7 mouse cellular contexts compared by ENCODE assay signal in genomic region chr3:36000275-36001239, GRCm38 (mm10). TPM values are rescaled to one million over a fixed set of nuclear protein-coding genes. Genes with fewer than 3 reads are reported as not detected.
DNase-seq lines count a peak whose midpoint lies in the region; ATAC-seq lines count a peak whose summit lies in the region.

Mccc1 (minus strand) TSS chr3:36000678.

- peak within 1 kb of the TSS; percentile 82 for H3K9ac ChIP-seq in embryonic facial prominence, embryonic 11.5 days (replicated peaks; ENCODE audit: low read length)
- H3K9ac ChIP-seq in midbrain, embryonic 13.5 days (replicated peaks): peak within 1 kb of the TSS; percentile 81

- H3K27ac ChIP-seq in embryonic facial prominence, embryonic 11.5 days (replicated peaks; ENCODE audit: low read depth, low read length): peak within 1 kb of the TSS; percentile 79
- H3K27ac ChIP-seq in limb, embryonic 10.5 days: peak within 1 kb of the TSS; percentile 96
- H3K27ac ChIP-seq in midbrain, embryonic 13.5 days: peak within 1 kb of the TSS; percentile 94

- H3K4me1 ChIP-seq in embryonic facial prominence, embryonic 11.5 days (ENCODE audit: control insufficient read depth, insufficient read depth, low read length): no peaks in the 10 kb centered on the region
- peaks cover 4% of the 10 kb centered on the region; the same call in 1 of the 2 replicates for H3K4me1 ChIP-seq in limb, embryonic 10.5 days
- peaks cover 15% of the 10 kb centered on the region for H3K4me1 ChIP-seq in midbrain, embryonic 13.5 days (replicated peaks)

- peak; percentile 96 for DNase-seq in adrenal gland, postnatal 14 days
- DNase-seq in embryonic facial prominence, embryonic 11.5 days (ENCODE audit: low spot score): peak; percentile 95
- DNase-seq in kidney, adult 11 months: peak; percentile 96
- DNase-seq in limb, embryonic 10.5 days (ENCODE audit: low spot score): peak; percentile 91
- DNase-seq in spleen, adult 12 weeks (ENCODE audit: low spot score): peak; percentile 80

- peak within 1 kb of the TSS; percentile 38 for H3K4me2 ChIP-seq in embryonic facial prominence, embryonic 11.5 days (ENCODE audit: low read depth, low read length)
- H3K4me2 ChIP-seq in midbrain, embryonic 13.5 days (replicated peaks): peak within 1 kb of the TSS; percentile 77

- no peaks in the 10 kb centered on the region for H3K9me3 ChIP-seq in embryonic facial prominence, embryonic 11.5 days (replicated peaks; ENCODE audit: control insufficient read depth, low read length)
- H3K9me3 ChIP-seq in limb, embryonic 10.5 days (replicated peaks): no peaks in the 10 kb centered on the region
- H3K9me3 ChIP-seq in midbrain, embryonic 13.5 days: no peaks in the 10 kb centered on the region

- no peaks in the 10 kb centered on the region for H3K36me3 ChIP-seq in embryonic facial prominence, embryonic 11.5 days (replicated peaks; ENCODE audit: control insufficient read depth, insufficient read depth, low read depth, low read length)
- H3K36me3 ChIP-seq in limb, embryonic 10.5 days: peaks cover 5% of the 10 kb centered on the region; the same call in 1 of the 2 replicates
- peaks cover 4% of the 10 kb centered on the region; the same call in 1 of the 2 replicates for H3K36me3 ChIP-seq in midbrain, embryonic 13.5 days

- H3K27me3 ChIP-seq in embryonic facial prominence, embryonic 11.5 days (ENCODE audit: control insufficient read depth, insufficient read depth, low read length): no peaks in the 10 kb centered on the region
- H3K27me3 ChIP-seq in limb, embryonic 10.5 days (ENCODE audit: low read depth, poor library complexity, severe bottlenecking): no peaks in the 10 kb centered on the region
- H3K27me3 ChIP-seq in midbrain, embryonic 13.5 days: no peaks in the 10 kb centered on the region

- 4% methylated on average over 39 of the region's 39 CpGs for WGBS in embryonic facial prominence, embryonic 11.5 days
- 7% methylated on average over 39 of the region's 39 CpGs for WGBS in limb, embryonic 10.5 days
- WGBS in midbrain, embryonic 13.5 days: 6% methylated on average over 39 of the region's 39 CpGs

- peak within 1 kb of the TSS; percentile 73 for H3K4me3 ChIP-seq in embryonic facial prominence, embryonic 11.5 days (ENCODE audit: low read depth, low read length)
- peak within 1 kb of the TSS; percentile 79 for H3K4me3 ChIP-seq in limb, embryonic 10.5 days
- peak within 1 kb of the TSS; percentile 74 for H3K4me3 ChIP-seq in midbrain, embryonic 13.5 days (replicated peaks)

- peak; percentile 98 for ATAC-seq in embryonic facial prominence, embryonic 11.5 days (replicated peaks; ENCODE audit: insufficient number of reproducible peaks, low FRiP score, low TSS enrichment, low read depth)
- peak; percentile 100 for ATAC-seq in granulocyte monocyte progenitor cell, adult 5-6 weeks (replicated peaks; ENCODE audit: poor library complexity, severe bottlenecking)
- peak; percentile 99 for ATAC-seq in midbrain, embryonic 13.5 days

RNA-seq across cellular contexts. Expression of gene Mccc1, which starts in this region (rescaled TPM):
- total RNA-seq in adrenal gland, postnatal 14 days (2021): 89.4 and 90.7 TPM in 2 replicates
- polyA plus RNA-seq in embryonic facial prominence, embryonic 11.5 days (2014; fragmentation: Nextera tagmentation; extraction: Ambion mirVana): 39.1 and 42.6 TPM in 2 replicates
- 19.2 and 34.4 TPM in 2 replicates for total RNA-seq in granulocyte monocyte progenitor cell, adult 5-6 weeks (2014; fragmentation: Nextera tagmentation)
- total RNA-seq in granulocyte monocyte progenitor cell, adult 5-6 weeks (2017): 13.0 and 20.1 TPM in 2 replicates
- 40.7 and 42.4 TPM in 2 replicates for polyA plus RNA-seq in limb, embryonic 10.5 days (2016; fragmentation: Nextera tagmentation; extraction: Ambion mirVana)
- 32.0 and 34.0 TPM in 2 replicates for polyA plus RNA-seq in midbrain, embryonic 13.5 days (2015; fragmentation: Nextera tagmentation; extraction: Ambion mirVana)

Comparison
In these comparisons a context has a peak if more than half of its experiments do, and no peak if none do; other contexts are left out.
1. Peak in every context shown above with its lines: DNase-seq, ATAC-seq, H3K4me3 ChIP-seq and H3K27ac ChIP-seq.